Mouse (Mus musculus): ENCODE results near the gene Ptch1. TPM values are rescaled to one million over a fixed set of nuclear protein-coding genes. Genes with fewer than 3 reads are reported as not detected.
A peak's percentile ranks its signal among the peaks of the same experiment; 100 is the strongest.

Gene Ptch1
- polyA plus RNA-seq, 1 experiment from 2014 or later = 16.6 TPM

DNA sequence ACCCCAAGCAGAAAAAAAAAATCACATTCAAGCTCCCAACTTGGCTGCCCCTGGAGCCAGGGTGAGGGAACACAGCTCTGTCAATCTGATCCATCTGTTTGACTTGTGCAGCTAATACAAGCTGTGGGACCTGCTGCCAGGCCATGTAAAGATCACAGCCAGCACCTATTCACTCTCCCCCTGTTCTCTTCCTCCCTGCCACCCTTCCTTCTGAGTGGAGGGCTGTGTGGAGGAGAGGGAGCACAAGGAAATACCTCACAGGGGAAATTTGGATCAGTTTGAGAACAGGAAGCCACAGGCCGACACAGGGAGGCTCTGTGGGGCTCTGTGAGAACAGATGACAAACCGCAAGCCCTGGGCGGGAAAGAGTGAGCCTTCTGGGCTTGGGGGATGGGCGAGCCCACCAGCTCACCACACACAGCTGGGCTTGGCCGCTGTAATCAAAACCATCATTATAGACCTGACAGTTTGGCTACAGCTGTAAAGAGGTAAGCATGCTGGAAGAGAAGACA lies 45.2 kb downstream of the Ptch1 start:
- peaks cover 42% of the 10 kb centered on the region for H3K36me3 ChIP-seq
- ATAC-seq (ENCODE audit: low FRiP score, low read depth) = peak; percentile 40; the same call in 1 of the 2 replicates

DNA sequence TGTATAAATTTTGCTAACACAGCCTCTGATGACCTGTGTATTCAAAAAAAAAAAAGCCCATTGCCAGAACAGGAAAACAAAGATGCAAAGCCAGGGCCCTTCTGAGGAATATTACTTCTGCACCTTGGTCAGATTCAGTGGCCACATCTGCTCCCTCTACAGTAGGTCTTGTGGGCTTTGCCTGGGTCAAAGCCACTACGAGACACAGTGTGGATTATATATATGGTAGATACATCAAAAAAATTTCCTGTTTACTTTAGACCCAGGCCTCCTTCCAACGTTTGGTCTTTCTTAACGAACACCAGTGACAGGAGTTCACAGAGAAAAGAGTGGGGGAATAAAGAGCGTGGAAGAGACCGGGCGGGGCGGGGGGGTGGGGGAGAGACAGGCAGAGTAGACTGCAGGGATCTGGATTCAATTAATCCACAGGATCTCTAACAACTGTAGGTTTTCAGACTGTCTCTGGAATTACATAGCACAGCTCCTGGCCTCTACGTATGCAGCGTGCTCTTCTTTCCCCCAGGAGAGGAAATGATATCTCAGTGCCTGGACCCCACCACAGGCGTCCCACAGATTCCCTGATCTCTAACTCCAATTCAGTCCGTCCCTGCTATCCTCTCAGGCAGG lies 47.7 kb downstream of the Ptch1 start:
- no peak for ATAC-seq (ENCODE audit: low FRiP score, low read depth)
- H3K36me3 ChIP-seq = peaks cover 35% of the 10 kb centered on the region
- H3K27me3 ChIP-seq = no peaks in the 10 kb centered on the region
- no peaks in the 10 kb centered on the region for H3K9me3 ChIP-seq
- H3K4me1 ChIP-seq (replicated peaks) = peaks cover 37% of the 10 kb centered on the region
- H3K4me3 ChIP-seq = no peak overlapping the region
- H3K4me2 ChIP-seq = no peak overlapping the region
- 45% methylated on average over 11 of the region's 11 CpGs for WGBS
- H3K9ac ChIP-seq = no peak overlapping the region
- peak overlapping the region; percentile 43; the same call in 1 of the 2 replicates for H3K27ac ChIP-seq (replicated peaks)

More for the DNA sequence above, 45.2 kb downstream of the Ptch1 start:
- H3K4me1 ChIP-seq (replicated peaks) = peaks cover 37% of the 10 kb centered on the region
- 4% methylated on average over 5 of the region's 5 CpGs for WGBS
- no peaks in the 10 kb centered on the region for H3K27me3 ChIP-seq
- no peak overlapping the region for H3K4me2 ChIP-seq
- H3K9me3 ChIP-seq = no peaks in the 10 kb centered on the region
- no peak overlapping the region for H3K4me3 ChIP-seq
- peak overlapping the region; percentile 39; the same call in 1 of the 2 replicates for H3K27ac ChIP-seq (replicated peaks)
- H3K9ac ChIP-seq = no peak overlapping the region

DNA sequence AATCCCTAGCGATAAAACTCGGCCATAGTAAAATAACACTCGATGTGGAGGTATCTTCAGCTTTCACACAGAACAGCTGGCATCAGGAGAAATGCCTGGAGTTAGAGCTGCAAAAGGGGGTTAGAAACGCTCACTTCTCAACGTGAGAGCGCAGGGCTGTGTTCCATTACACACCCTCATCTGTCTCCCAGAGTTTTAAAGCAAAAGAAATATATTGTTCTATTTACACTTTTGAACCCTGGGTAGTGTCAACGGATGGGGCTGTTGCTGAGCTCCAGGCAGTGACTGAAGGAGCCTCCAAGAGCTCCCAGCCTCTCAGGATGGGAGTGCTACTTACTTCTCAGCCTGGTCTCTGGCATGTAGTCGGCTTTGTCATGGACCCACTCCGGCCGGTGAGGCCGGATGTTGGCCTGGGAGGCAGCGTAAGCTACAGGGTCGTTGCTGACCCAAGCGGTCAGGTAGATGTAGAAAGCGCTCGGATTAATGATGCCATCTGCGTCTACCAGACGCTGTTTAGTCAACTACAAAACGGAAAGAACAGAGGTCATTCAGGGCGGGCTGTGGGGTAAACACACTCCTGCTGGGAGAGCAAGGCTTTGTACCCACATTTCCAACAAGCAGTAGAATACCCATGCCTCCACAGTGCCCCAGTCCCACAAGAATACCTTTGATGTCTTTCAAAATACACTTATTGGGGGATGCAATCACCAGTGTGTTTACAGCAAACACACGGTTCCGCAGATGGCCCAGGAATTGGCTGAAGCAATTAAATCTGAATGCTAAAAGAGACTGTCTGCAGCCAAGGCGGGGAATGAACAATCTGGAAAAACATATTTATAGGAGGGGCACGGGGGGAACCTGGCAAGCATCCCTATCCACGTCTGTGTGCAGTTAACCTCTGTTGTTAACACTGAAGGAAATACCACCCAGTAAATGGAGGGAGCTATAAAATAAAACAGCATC lies 48.5 kb downstream of the Ptch1 start:
- Histone ChIP-seq H3K36me3 (peaks cover 42% of the 10 kb centered on the region), H3K9ac (no peak overlapping the region), H3K4me2 (no peak overlapping the region), H3K27me3 (no peaks in the 10 kb centered on the region), H3K4me3 (no peak overlapping the region), H3K4me1 (replicated peaks) (peaks cover 37% of the 10 kb centered on the region), H3K9me3 (no peaks in the 10 kb centered on the region), H3K27ac (replicated peaks) (no peak overlapping the region; the same call in 1 of the 2 replicates)
- peak; percentile 6; the same call in 1 of the 2 replicates for ATAC-seq (ENCODE audit: low FRiP score, low read depth)
- WGBS = 43% methylated on average over 25 of the region's 25 CpGs

DNA sequence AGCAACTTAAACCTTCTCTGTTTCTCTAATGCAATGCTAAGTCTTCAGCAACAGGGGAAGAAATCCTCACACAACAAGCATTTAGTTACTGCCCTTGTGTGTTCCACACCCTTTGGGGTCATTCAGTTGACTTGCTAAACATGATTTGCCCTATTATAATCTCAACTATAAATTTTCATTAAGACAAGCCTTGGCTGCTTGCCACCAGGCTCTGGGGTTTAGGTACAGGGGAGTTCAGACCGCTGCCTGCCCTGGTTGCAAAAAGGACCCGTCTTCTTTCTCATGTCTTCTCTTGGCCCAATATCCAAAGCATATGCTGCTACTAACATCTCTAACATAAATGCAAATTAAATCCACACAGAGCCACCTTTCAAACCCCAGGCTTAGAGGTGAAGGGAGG lies 49.3 kb downstream of the Ptch1 start:
- Histone ChIP-seq H3K4me1 (replicated peaks) (peaks cover 32% of the 10 kb centered on the region), H3K9ac (no peak overlapping the region), H3K4me3 (no peak overlapping the region), H3K27me3 (no peaks in the 10 kb centered on the region), H3K9me3 (no peaks in the 10 kb centered on the region), H3K36me3 (peaks cover 50% of the 10 kb centered on the region), H3K4me2 (no peak overlapping the region), H3K27ac (replicated peaks) (no peak overlapping the region)
- 36% methylated on average over 2 of the region's 2 CpGs for WGBS
- no peak for ATAC-seq (ENCODE audit: low FRiP score, low read depth)

DNA sequence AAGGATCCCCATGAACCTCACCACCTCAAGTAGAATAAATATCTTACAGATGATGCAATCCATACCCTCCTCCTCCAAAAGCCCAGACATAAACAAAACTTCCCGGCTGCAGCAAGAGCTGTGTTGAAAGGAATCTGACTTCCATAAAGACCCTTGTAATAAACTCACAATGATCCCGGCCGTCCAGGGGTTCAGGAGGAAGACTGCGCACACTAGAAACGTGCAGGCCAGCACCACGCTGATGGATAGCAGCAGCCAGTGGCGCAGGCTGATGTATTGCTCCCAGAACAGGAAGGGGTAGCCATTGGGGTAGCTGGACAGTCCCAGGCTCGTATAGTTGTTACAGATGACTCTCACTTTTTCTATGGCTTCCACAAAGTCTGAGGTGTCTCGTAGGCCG lies 50.6 kb downstream of the Ptch1 start:
- no peak overlapping the region for H3K9ac ChIP-seq
- no peaks in the 10 kb centered on the region for H3K27me3 ChIP-seq
- no peak for ATAC-seq (ENCODE audit: low FRiP score, low read depth)
- H3K4me1 ChIP-seq (replicated peaks) = peaks cover 20% of the 10 kb centered on the region
- H3K9me3 ChIP-seq = no peaks in the 10 kb centered on the region
- no peak overlapping the region for H3K27ac ChIP-seq (replicated peaks)
- 73% methylated on average over 10 of the region's 10 CpGs for WGBS
- no peak overlapping the region for H3K4me2 ChIP-seq
- H3K4me3 ChIP-seq = no peak overlapping the region
- H3K36me3 ChIP-seq = peaks cover 62% of the 10 kb centered on the region

DNA sequence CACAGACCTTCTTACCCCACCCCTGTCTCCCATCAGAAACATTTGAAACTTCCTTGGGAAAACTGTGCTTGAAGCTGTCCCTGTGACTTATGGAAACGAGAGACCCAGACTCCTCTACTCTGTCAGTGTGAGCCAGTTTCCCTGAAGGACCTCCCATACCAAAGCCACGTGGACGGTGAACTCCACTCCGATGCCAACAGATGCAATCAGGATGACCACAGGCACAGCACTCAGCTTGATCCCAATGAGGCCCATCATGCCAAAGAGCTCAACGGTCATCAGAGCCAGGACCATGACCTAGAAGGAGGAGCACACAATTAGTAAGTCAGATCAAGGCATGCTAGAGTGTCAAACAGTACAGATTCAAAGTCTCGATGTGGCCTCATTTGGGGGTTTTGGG lies 53.3 kb downstream of the Ptch1 start:
- Histone ChIP-seq H3K9ac (no peak overlapping the region), H3K9me3 (no peaks in the 10 kb centered on the region), H3K27me3 (no peaks in the 10 kb centered on the region), H3K4me3 (no peak overlapping the region), H3K27ac (replicated peaks) (no peak overlapping the region), H3K36me3 (peaks cover 67% of the 10 kb centered on the region), H3K4me1 (replicated peaks) (peaks cover 11% of the 10 kb centered on the region), H3K4me2 (no peak overlapping the region)
- WGBS = 87% methylated on average over 6 of the region's 6 CpGs
- ATAC-seq (ENCODE audit: low FRiP score, low read depth) = no peak

DNA sequence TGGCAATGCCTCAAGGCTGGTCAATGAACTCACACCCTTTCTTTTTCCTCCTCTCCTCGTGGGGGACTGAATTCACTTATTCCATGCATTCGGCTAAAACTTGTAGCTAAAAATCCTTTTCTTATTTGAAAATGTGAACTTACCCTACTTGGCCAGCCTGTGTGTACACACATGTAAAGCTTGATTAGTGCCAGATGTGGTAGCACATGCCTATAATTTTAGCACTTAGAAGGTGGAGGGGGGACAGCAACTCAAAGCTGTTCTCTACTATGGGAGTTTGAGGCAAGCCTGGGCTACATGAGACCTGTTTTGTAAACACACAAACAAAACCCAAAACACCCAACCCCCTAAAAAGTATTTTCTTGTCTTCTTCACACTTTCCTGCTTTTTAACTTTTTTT lies 56.9 kb downstream of the Ptch1 start:
- Histone ChIP-seq H3K27ac (replicated peaks) (no peak overlapping the region), H3K4me3 (no peak overlapping the region), H3K9ac (no peak overlapping the region), H3K4me1 (replicated peaks) (peaks cover 13% of the 10 kb centered on the region), H3K36me3 (peaks cover 67% of the 10 kb centered on the region), H3K27me3 (no peaks in the 10 kb centered on the region), H3K4me2 (no peak overlapping the region), H3K9me3 (no peaks in the 10 kb centered on the region)
- 73% methylated on average over 2 of the region's 2 CpGs for WGBS
- ATAC-seq (ENCODE audit: low FRiP score, low read depth) = no peak

DNA sequence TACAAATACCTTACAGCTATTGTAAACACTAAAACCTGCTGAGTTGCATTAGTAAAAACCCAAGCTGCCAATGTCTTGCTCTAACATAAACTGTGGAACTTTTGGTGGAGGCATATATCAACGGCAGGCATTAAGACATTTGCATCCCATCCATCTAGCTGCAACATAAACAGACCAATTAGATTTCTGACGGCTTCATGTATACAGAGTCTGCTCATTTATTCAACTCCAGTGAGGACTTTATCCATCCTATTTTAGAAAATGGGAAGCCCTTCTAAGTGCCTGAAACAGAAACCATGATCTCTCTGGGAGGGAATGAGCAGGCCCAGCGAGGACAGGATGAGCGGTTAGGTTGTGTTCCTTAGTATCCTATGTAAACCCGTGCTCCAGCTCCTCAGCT lies 57.9 kb downstream of the Ptch1 start:
- Histone ChIP-seq H3K36me3 (peaks cover 73% of the 10 kb centered on the region), H3K9me3 (no peaks in the 10 kb centered on the region), H3K4me2 (no peak overlapping the region), H3K4me3 (no peak overlapping the region), H3K9ac (no peak overlapping the region), H3K4me1 (replicated peaks) (peaks cover 13% of the 10 kb centered on the region), H3K27ac (replicated peaks) (peak overlapping the region; percentile 3; the same call in 1 of the 2 replicates), H3K27me3 (no peaks in the 10 kb centered on the region)
- ATAC-seq (ENCODE audit: low FRiP score, low read depth) = no peak
- WGBS = 54% methylated on average over 5 of the region's 5 CpGs

DNA sequence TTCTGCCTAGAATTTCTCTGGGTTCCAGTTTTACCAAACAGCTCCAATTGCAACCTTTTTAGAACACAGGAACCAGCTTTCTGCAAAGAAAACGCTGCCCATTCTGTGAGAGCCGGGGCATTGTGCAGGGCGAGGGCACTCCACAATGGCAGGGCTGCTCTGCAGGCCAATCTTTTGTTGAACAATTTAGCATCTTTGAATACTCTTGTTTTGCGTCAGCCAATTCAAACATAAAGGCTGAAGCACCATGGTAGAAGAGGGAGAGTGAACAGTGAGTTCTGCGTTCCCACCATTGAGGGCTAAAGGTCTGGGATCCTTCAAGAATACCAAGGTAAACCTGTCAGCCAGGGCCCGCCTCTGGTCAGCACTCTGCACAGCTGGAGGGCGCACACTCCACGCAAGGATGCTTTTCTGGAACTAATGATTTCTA lies 58.5 kb downstream of the Ptch1 start:
- Histone ChIP-seq H3K9ac (no peak overlapping the region), H3K4me1 (replicated peaks) (peaks cover 13% of the 10 kb centered on the region), H3K36me3 (peaks cover 72% of the 10 kb centered on the region), H3K27me3 (no peaks in the 10 kb centered on the region), H3K9me3 (no peaks in the 10 kb centered on the region), H3K27ac (replicated peaks) (0 out of 2 replicates have a peak overlapping the region, but pooled peaks have one; percentile 3), H3K4me2 (no peak overlapping the region), H3K4me3 (no peak overlapping the region)
- 26% methylated on average over 8 of the region's 8 CpGs for WGBS
- ATAC-seq (ENCODE audit: low FRiP score, low read depth) = peak; percentile 33

DNA sequence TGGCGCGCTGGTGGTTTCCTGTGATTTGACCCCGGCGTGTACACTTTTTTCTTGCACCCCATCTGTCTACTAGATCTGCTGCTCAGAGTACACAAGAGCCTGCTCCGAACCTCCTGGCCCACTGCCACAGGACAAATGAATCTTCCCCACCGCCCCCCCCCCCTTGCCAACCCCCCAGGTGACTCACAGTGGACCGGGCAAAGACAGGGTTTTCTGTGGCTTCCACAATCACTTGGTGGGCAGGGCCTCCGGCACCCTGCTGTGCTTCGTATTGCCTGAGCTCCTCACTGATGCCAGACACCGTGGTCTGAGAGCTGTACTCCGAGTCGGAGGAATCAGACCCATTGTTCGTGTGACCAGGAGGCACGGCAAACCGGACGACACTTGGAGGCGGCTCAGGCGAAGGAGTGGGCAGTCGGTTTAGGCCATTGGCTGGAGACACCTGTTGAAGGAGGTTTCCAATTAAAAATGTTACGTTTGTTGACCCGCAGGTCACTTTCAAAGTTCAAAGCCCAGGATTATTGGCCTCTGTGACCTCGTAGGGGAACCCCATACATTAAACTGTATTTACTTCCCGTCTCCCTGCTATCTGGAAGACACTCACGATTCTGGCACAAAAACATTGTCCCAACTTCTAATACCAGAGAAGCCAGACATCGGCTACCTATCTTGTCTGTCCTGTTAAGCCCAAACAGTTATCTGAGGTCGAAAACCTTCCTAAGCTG lies 59.9 kb downstream of the Ptch1 start:
- peaks cover 69% of the 10 kb centered on the region for H3K36me3 ChIP-seq
- 42% methylated on average over 26 of the region's 26 CpGs for WGBS
- H3K9me3 ChIP-seq = no peaks in the 10 kb centered on the region
- no peak for ATAC-seq (ENCODE audit: low FRiP score, low read depth)
- peaks cover 13% of the 10 kb centered on the region for H3K4me1 ChIP-seq (replicated peaks)
- H3K9ac ChIP-seq = no peak overlapping the region
- no peak overlapping the region for H3K4me2 ChIP-seq
- no peaks in the 10 kb centered on the region for H3K27me3 ChIP-seq
- H3K4me3 ChIP-seq = no peak overlapping the region
- H3K27ac ChIP-seq (replicated peaks) = 0 out of 2 replicates have a peak overlapping the region, but pooled peaks have one; percentile 3

DNA sequence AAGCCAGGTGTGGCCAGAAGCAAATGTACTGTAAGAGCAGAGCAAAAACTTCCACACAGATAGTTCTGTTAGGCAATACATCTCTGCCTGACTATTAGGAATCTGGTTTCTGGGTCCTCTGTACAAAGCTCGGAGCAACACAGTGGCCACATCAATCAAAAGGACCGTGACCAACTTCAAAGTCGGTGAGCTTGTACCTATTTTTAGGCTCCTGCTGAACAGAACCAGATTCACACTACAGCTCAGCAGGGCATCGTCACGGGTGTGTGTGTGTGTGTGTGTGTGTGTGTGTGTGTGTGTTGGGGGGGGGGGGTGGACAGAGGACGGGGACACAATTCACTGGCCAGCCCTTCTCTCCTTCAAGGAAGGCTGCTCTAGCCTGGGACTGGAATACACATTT lies 61.0 kb downstream of the Ptch1 start:
- no peak for ATAC-seq (ENCODE audit: low FRiP score, low read depth)
- Histone ChIP-seq H3K9me3 (no peaks in the 10 kb centered on the region), H3K27ac (replicated peaks) (no peak overlapping the region), H3K4me2 (no peak overlapping the region), H3K9ac (no peak overlapping the region), H3K4me1 (replicated peaks) (peaks cover 13% of the 10 kb centered on the region), H3K36me3 (peaks cover 67% of the 10 kb centered on the region), H3K4me3 (no peak overlapping the region), H3K27me3 (no peaks in the 10 kb centered on the region)
- 26% methylated on average over 6 of the region's 6 CpGs for WGBS
